ENCODE assay signal across 8 mouse cellular contexts in the genomic region with DNA sequence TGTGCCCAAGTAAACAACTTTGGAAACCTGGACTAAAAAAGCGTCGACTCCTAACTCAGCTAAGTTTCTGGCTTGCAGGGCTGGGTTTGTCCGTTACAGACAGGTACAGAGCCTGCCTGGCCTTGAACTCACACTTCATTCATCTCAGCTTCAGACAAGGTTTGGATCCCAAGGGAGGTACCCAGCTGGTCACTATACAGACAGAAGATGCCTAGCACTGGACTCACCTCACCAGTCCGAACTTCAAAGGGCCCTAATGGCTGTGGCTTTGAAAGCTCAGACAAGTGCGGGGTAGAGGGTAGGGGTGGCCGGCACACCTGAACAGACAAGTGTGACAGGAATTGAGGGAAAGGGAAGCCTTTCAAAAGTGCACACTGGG. TPM values are rescaled to one million over a fixed set of nuclear protein-coding genes. Genes with fewer than 3 reads are reported as not detected.
DNase-seq lines count a peak whose midpoint lies in the region; ATAC-seq and TF ChIP-seq lines count a peak whose summit lies in the region.

No protein-coding gene starts in this region.

- no peak for DNase-seq in heart, postnatal 4 days
- no peak for DNase-seq in G1E (ENCODE audit: low spot score)
- DNase-seq in midbrain, embryonic 10.5 days (ENCODE audit: low spot score): no peak
- no peak for DNase-seq in frontal cortex, postnatal 14 days (ENCODE audit: low spot score in 2 of 2)
- no peak for DNase-seq in adrenal gland, postnatal 4 days (ENCODE audit: low spot score in 2 of 2)
- no peak for DNase-seq in right cerebral cortex, postnatal 36 days (ENCODE audit: low spot score in 2 of 2)

- peak overlapping the region; percentile 85 for H3K4me2 ChIP-seq in heart, embryonic 13.5 days
- H3K4me2 ChIP-seq in heart, embryonic 16.5 days (ENCODE audit: low read depth, low read length): peak overlapping the region; percentile 78

- TF ChIP-seq CTCF in G1E (IDR thresholded peaks at IDR 0.05; ENCODE audit: low read depth, low read length): no peak

- H3K9ac ChIP-seq in heart, embryonic 13.5 days: peak overlapping the region; percentile 93
- peak overlapping the region; percentile 95 for H3K9ac ChIP-seq in heart, embryonic 16.5 days (ENCODE audit: low read length)

- peaks cover 58% of the 10 kb centered on the region for H3K36me3 ChIP-seq in heart, embryonic 13.5 days
- peaks cover 32% of the 10 kb centered on the region for H3K36me3 ChIP-seq in G1E (replicated peaks)
- H3K36me3 ChIP-seq in heart, embryonic 16.5 days (ENCODE audit: control insufficient read depth, insufficient read depth): peaks cover 16% of the 10 kb centered on the region
- H3K36me3 ChIP-seq in midbrain, embryonic 10.5 days: peaks cover 62% of the 10 kb centered on the region

- H3K4me3 ChIP-seq in heart, embryonic 13.5 days: peak overlapping the region; percentile 79
- peak overlapping the region; percentile 77; the same call in 1 of the 2 replicates for H3K4me3 ChIP-seq in G1E (ENCODE audit: low read depth, low read length)
- H3K4me3 ChIP-seq in heart, embryonic 16.5 days (ENCODE audit: low read length): peak overlapping the region; percentile 88
- peak overlapping the region; percentile 97 for H3K4me3 ChIP-seq in midbrain, embryonic 10.5 days

- no peak for ATAC-seq in heart, embryonic 13.5 days (ENCODE audit: extremely low read depth, insufficient number of reproducible peaks, low FRiP score, low TSS enrichment)
- no peak for ATAC-seq in G1E (ENCODE audit: extremely low read depth, insufficient number of reproducible peaks, low FRiP score, poor library complexity, severe bottlenecking)
- ATAC-seq in heart, embryonic 16.5 days (replicated peaks; ENCODE audit: extremely low read depth, insufficient read depth, low FRiP score): 0 out of 2 replicates have a peak, but pooled peaks have one; percentile 0

- no peaks in the 10 kb centered on the region for H3K27me3 ChIP-seq in heart, embryonic 13.5 days (replicated peaks)
- H3K27me3 ChIP-seq in G1E (ENCODE audit: insufficient read depth, low read length): peaks cover 74% of the 10 kb centered on the region
- H3K27me3 ChIP-seq in heart, embryonic 16.5 days (ENCODE audit: control insufficient read depth, insufficient read depth, low read length): no peaks in the 10 kb centered on the region
- 0 out of 2 replicates have a peak, but pooled peaks cover 4% of the 10 kb centered on the region for H3K27me3 ChIP-seq in midbrain, embryonic 10.5 days (ENCODE audit: low read depth, poor library complexity, severe bottlenecking)

- peaks cover 51% of the 10 kb centered on the region for H3K4me1 ChIP-seq in heart, embryonic 13.5 days
- peaks cover 50% of the 10 kb centered on the region for H3K4me1 ChIP-seq in G1E (ENCODE audit: insufficient read depth, low read depth, low read length)
- peaks cover 24% of the 10 kb centered on the region for H3K4me1 ChIP-seq in heart, embryonic 16.5 days (ENCODE audit: control insufficient read depth, insufficient read depth, low read length)
- H3K4me1 ChIP-seq in midbrain, embryonic 10.5 days: peaks cover 52% of the 10 kb centered on the region

- no peaks in the 10 kb centered on the region for H3K9me3 ChIP-seq in heart, embryonic 13.5 days
- H3K9me3 ChIP-seq in G1E (replicated peaks): no peaks in the 10 kb centered on the region
- H3K9me3 ChIP-seq in heart, embryonic 16.5 days (replicated peaks; ENCODE audit: control insufficient read depth, low read length): no peaks in the 10 kb centered on the region
- no peaks in the 10 kb centered on the region for H3K9me3 ChIP-seq in midbrain, embryonic 10.5 days (replicated peaks)

- WGBS in heart, embryonic 13.5 days: 24% methylated on average over 6 of the region's 6 CpGs
- 31% methylated on average over 6 of the region's 6 CpGs for WGBS in heart, embryonic 16.5 days
- WGBS in midbrain, embryonic 10.5 days: 32% methylated on average over 6 of the region's 6 CpGs

- H3K27ac ChIP-seq in heart, embryonic 13.5 days (replicated peaks): peak overlapping the region; percentile 82; the same call in 1 of the 2 replicates
- peak overlapping the region; percentile 81 for H3K27ac ChIP-seq in heart, embryonic 16.5 days (ENCODE audit: low read length)
- peak overlapping the region; percentile 96 for H3K27ac ChIP-seq in midbrain, embryonic 10.5 days (replicated peaks)

RNA-seq across cellular contexts. Expression of gene Thap3, which starts 0.3 kb away (rescaled TPM):
- polyA plus RNA-seq in heart, embryonic 13.5 days (2015; fragmentation: Nextera tagmentation; extraction: Ambion mirVana): 26.1 and 28.0 TPM in 2 replicates
- total RNA-seq in heart, postnatal 4 days (2021): 10 to 100 TPM; 11.7 to 13.4 TPM
- 2.0 and 3.0 TPM in 2 replicates for total RNA-seq in G1E (2014; fragmentation: Nextera tagmentation)
- total RNA-seq in G1E (2017): 0.82 and 1.6 TPM in 2 replicates
- 4.2 and 5.5 TPM in 2 replicates for polyA plus RNA-seq in G1E (2012)
- polyA plus RNA-seq in heart, embryonic 16.5 days (2015; fragmentation: Nextera tagmentation; extraction: Ambion mirVana): 28.8 and 31.2 TPM in 2 replicates
- polyA plus RNA-seq in midbrain, embryonic 10.5 days (2016; fragmentation: Nextera tagmentation; extraction: Ambion mirVana): 32.1 and 36.2 TPM in 2 replicates
- total RNA-seq in adrenal gland, postnatal 4 days (2021): 10 to 100 TPM; 35.6 to 41.8 TPM

RNA-seq across cellular contexts. Expression of gene Phf13, which starts 7.0 kb away (rescaled TPM):
- 17.8 and 18.3 TPM in 2 replicates for polyA plus RNA-seq in heart, embryonic 13.5 days (2015; fragmentation: Nextera tagmentation; extraction: Ambion mirVana)
- total RNA-seq in heart, postnatal 4 days (2021): 10 to 100 TPM; 14.8 to 15.3 TPM
- total RNA-seq in G1E (2014; fragmentation: Nextera tagmentation) (2.9 and 3.7 TPM in 2 replicates), G1E (2017) (2.0 and 2.3 TPM in 2 replicates)
- 5.4 and 6.6 TPM in 2 replicates for polyA plus RNA-seq in G1E (2012)
- 15.4 and 17.1 TPM in 2 replicates for polyA plus RNA-seq in heart, embryonic 16.5 days (2015; fragmentation: Nextera tagmentation; extraction: Ambion mirVana)
- 23.9 and 30.4 TPM in 2 replicates for polyA plus RNA-seq in midbrain, embryonic 10.5 days (2016; fragmentation: Nextera tagmentation; extraction: Ambion mirVana)
- total RNA-seq in adrenal gland, postnatal 4 days (2021): 10 to 100 TPM; 24.8 to 28.0 TPM

RNA-seq across cellular contexts. Expression of gene Klhl21, which starts 19.5 kb away (rescaled TPM):
- 23.2 and 25.9 TPM in 2 replicates for polyA plus RNA-seq in heart, embryonic 13.5 days (2015; fragmentation: Nextera tagmentation; extraction: Ambion mirVana)
- 10 to 100 TPM; 42.3 to 49.2 TPM for total RNA-seq in heart, postnatal 4 days (2021)
- 2.4 and 4.1 TPM in 2 replicates for total RNA-seq in G1E (2014; fragmentation: Nextera tagmentation)
- 3.8 and 4.4 TPM in 2 replicates for total RNA-seq in G1E (2017)
- 12.2 and 13.5 TPM in 2 replicates for polyA plus RNA-seq in G1E (2012)
- 27.2 and 33.1 TPM in 2 replicates for polyA plus RNA-seq in heart, embryonic 16.5 days (2015; fragmentation: Nextera tagmentation; extraction: Ambion mirVana)
- 6.9 and 8.5 TPM in 2 replicates for polyA plus RNA-seq in midbrain, embryonic 10.5 days (2016; fragmentation: Nextera tagmentation; extraction: Ambion mirVana)
- total RNA-seq in adrenal gland, postnatal 4 days (2021): 10 to 100 TPM; 18.8 to 19.3 TPM

RNA-seq across cellular contexts. Expression of gene Zbtb48, which starts 38.4 kb away (rescaled TPM):
- polyA plus RNA-seq in heart, embryonic 13.5 days (2015; fragmentation: Nextera tagmentation; extraction: Ambion mirVana): 10.0 and 11.6 TPM in 2 replicates
- 10 to 100 TPM; 10.5 to 11.1 TPM for total RNA-seq in heart, postnatal 4 days (2021)
- total RNA-seq in G1E (2014; fragmentation: Nextera tagmentation): 13.9 and 24.5 TPM in 2 replicates
- 9.3 and 9.8 TPM in 2 replicates for total RNA-seq in G1E (2017)
- 12.4 and 13.4 TPM in 2 replicates for polyA plus RNA-seq in G1E (2012)
- 13.5 and 14.5 TPM in 2 replicates for polyA plus RNA-seq in heart, embryonic 16.5 days (2015; fragmentation: Nextera tagmentation; extraction: Ambion mirVana)
- polyA plus RNA-seq in midbrain, embryonic 10.5 days (2016; fragmentation: Nextera tagmentation; extraction: Ambion mirVana): 18.7 and 25.6 TPM in 2 replicates
- total RNA-seq in adrenal gland, postnatal 4 days (2021): 10 to 100 TPM; 16.8 to 17.0 TPM

RNA-seq across cellular contexts. Expression of gene Tas1r1, which starts 49.3 kb away (rescaled TPM):
- 0.11 TPM in 1 of 2 replicates, not detected in the other for polyA plus RNA-seq in heart, embryonic 13.5 days (2015; fragmentation: Nextera tagmentation; extraction: Ambion mirVana)
- under 1 TPM; 0.10 to 0.11 TPM for total RNA-seq in heart, postnatal 4 days (2021)
- total RNA-seq in G1E (2014; fragmentation: Nextera tagmentation) (0.24 TPM in 1 of 2 replicates, not detected in the other), G1E (2017) (0.06 and 0.27 TPM in 2 replicates)
- polyA plus RNA-seq in G1E (2012): 0.02 and 0.04 TPM in 2 replicates
- polyA plus RNA-seq in heart, embryonic 16.5 days (2015; fragmentation: Nextera tagmentation; extraction: Ambion mirVana): 0.29 and 0.39 TPM in 2 replicates
- 0.73 and 0.75 TPM in 2 replicates for polyA plus RNA-seq in midbrain, embryonic 10.5 days (2016; fragmentation: Nextera tagmentation; extraction: Ambion mirVana)
- under 1 TPM; 0.25 to 0.37 TPM for total RNA-seq in adrenal gland, postnatal 4 days (2021)
